Comparison of ENCODE assay signal across 8 mouse cellular contexts in genomic region chr16:44691561-44692141, GRCm38 (mm10). TPM values are rescaled to one million over a fixed set of nuclear protein-coding genes. Genes with fewer than 3 reads are reported as not detected.
DNase-seq lines count a peak whose midpoint lies in the region; ATAC-seq and TF ChIP-seq lines count a peak whose summit lies in the region.

No protein-coding gene starts in this region.

- TF ChIP-seq CTCF in spleen, adult 2 months (IDR thresholded peaks at IDR 0.05; ENCODE audit: extremely low read depth, insufficient read depth, insufficient read length, insufficient replicate concordance), result no peak
- TF ChIP-seq CTCF in heart, adult 2 months (IDR thresholded peaks at IDR 0.05), result no peak
- TF ChIP-seq CTCF in kidney, adult 2 months (conservative IDR thresholded peaks at IDR 0.05; ENCODE audit: insufficient read depth, insufficient read length, low read depth, low read length), result no peak

- H3K27me3 ChIP-seq in spleen, adult 2 months (ENCODE audit: control insufficient read depth, insufficient read depth, low read length), result no peaks in the 10 kb centered on the region
- no peaks in the 10 kb centered on the region for H3K27me3 ChIP-seq in embryonic facial prominence, embryonic 13.5 days
- no peaks in the 10 kb centered on the region for H3K27me3 ChIP-seq in heart, adult 2 months (ENCODE audit: control insufficient read depth, insufficient read depth, low read length)
- H3K27me3 ChIP-seq in kidney, adult 2 months (replicated peaks; ENCODE audit: control insufficient read depth, insufficient read depth, low read length), result no peaks in the 10 kb centered on the region
- no peaks in the 10 kb centered on the region for H3K27me3 ChIP-seq in neural tube, embryonic 14.5 days (ENCODE audit: control insufficient read depth, insufficient read depth, low read length)

- H3K4me1 ChIP-seq in spleen, adult 2 months (ENCODE audit: control insufficient read depth, insufficient read depth, insufficient read length), result no peaks in the 10 kb centered on the region; the same call in 1 of the 2 replicates
- peaks cover 41% of the 10 kb centered on the region for H3K4me1 ChIP-seq in embryonic facial prominence, embryonic 13.5 days
- peaks cover 6% of the 10 kb centered on the region for H3K4me1 ChIP-seq in heart, adult 2 months (ENCODE audit: control insufficient read depth, insufficient read depth, low read length)
- H3K4me1 ChIP-seq in kidney, adult 2 months (ENCODE audit: control insufficient read depth, insufficient read depth, low read length), result no peaks in the 10 kb centered on the region
- H3K4me1 ChIP-seq in neural tube, embryonic 14.5 days (ENCODE audit: control insufficient read depth, insufficient read depth, low read length), result peaks cover 12% of the 10 kb centered on the region; the same call in 1 of the 2 replicates

- H3K9ac ChIP-seq in embryonic facial prominence, embryonic 13.5 days, result no peak overlapping the region
- no peak overlapping the region for H3K9ac ChIP-seq in heart, adult 2 months (ENCODE audit: low read depth, low read length)
- no peak overlapping the region for H3K9ac ChIP-seq in neural tube, embryonic 14.5 days (replicated peaks; ENCODE audit: low read depth, low read length)

- intact Hi-C loops in heart, adult 2 months (cut with DNase I), result loop anchor here (10.0 kb wide), 1 partner anchor 47 kb away; no protein-coding TSS in a partner anchor
- intact Hi-C loops in left cerebral cortex, postnatal 36 days (cut with DNase I), result no loop called here

- no peak for ATAC-seq in embryonic facial prominence, embryonic 13.5 days (ENCODE audit: insufficient number of reproducible peaks, insufficient read depth, low FRiP score, low TSS enrichment, low read depth)
- ATAC-seq in neural tube, embryonic 14.5 days (ENCODE audit: low read depth), result no peak

- H3K4me2 ChIP-seq in embryonic facial prominence, embryonic 13.5 days, result no peak overlapping the region
- H3K4me2 ChIP-seq in neural tube, embryonic 14.5 days (ENCODE audit: low read depth, low read length), result peak overlapping the region; percentile 5; the same call in 1 of the 2 replicates

- H3K27ac ChIP-seq in spleen, adult 2 months (ENCODE audit: insufficient read depth, low read length), result no peak overlapping the region
- H3K27ac ChIP-seq in embryonic facial prominence, embryonic 13.5 days, result peak overlapping the region; percentile 19; the same call in 1 of the 2 replicates
- H3K27ac ChIP-seq in heart, adult 2 months, result no peak overlapping the region; the same call in 1 of the 2 replicates
- H3K27ac ChIP-seq in kidney, adult 2 months (ENCODE audit: insufficient read depth, low read depth, low read length), result no peak overlapping the region; the same call in 1 of the 2 replicates
- no peak overlapping the region for H3K27ac ChIP-seq in neural tube, embryonic 14.5 days (ENCODE audit: low read depth, low read length)

- 55% methylated on average over 17 of the region's 17 CpGs for WGBS in spleen, adult 2 months
- WGBS in embryonic facial prominence, embryonic 13.5 days, result 56% methylated on average over 17 of the region's 17 CpGs
- 23% methylated on average over 17 of the region's 17 CpGs for WGBS in heart, adult 2 months
- 55% methylated on average over 17 of the region's 17 CpGs for WGBS in kidney, adult 2 months
- 56% methylated on average over 17 of the region's 17 CpGs for WGBS in neural tube, embryonic 14.5 days

- H3K79me2 ChIP-seq in heart, adult 2 months (replicated peaks; ENCODE audit: control insufficient read depth, insufficient read depth, low read length), result no peaks in the 10 kb centered on the region

- TF ChIP-seq POLR2A in spleen, adult 2 months (IDR thresholded peaks at IDR 0.05; ENCODE audit: low read depth, low read length), result no peak
- TF ChIP-seq POLR2A in heart, adult 2 months (IDR thresholded peaks at IDR 0.05; ENCODE audit: insufficient read depth, low read depth, low read length), result no peak
- TF ChIP-seq POLR2A in kidney, adult 2 months (IDR thresholded peaks at IDR 0.05; ENCODE audit: low read depth, low read length), result no peak

- H3K36me3 ChIP-seq in spleen, adult 2 months (ENCODE audit: control insufficient read depth, insufficient read depth, low read length), result no peaks in the 10 kb centered on the region
- H3K36me3 ChIP-seq in embryonic facial prominence, embryonic 13.5 days, result no peaks in the 10 kb centered on the region
- H3K36me3 ChIP-seq in heart, adult 2 months (ENCODE audit: control insufficient read depth, insufficient read depth, low read length), result no peaks in the 10 kb centered on the region
- H3K36me3 ChIP-seq in kidney, adult 2 months (ENCODE audit: control insufficient read depth, insufficient read depth, low read length), result no peaks in the 10 kb centered on the region
- no peaks in the 10 kb centered on the region for H3K36me3 ChIP-seq in neural tube, embryonic 14.5 days (ENCODE audit: control insufficient read depth, insufficient read depth, low read length)

- 0 out of 2 replicates have a peak overlapping the region, but pooled peaks have one; percentile 9 for H3K4me3 ChIP-seq in spleen, adult 2 months (ENCODE audit: extremely low read depth, insufficient read depth, insufficient read length)
- no peak overlapping the region for H3K4me3 ChIP-seq in embryonic facial prominence, embryonic 13.5 days
- peak overlapping the region; percentile 19 for H3K4me3 ChIP-seq in heart, adult 2 months
- H3K4me3 ChIP-seq in kidney, adult 2 months (ENCODE audit: insufficient read depth, low read depth, low read length), result no peak overlapping the region
- H3K4me3 ChIP-seq in neural tube, embryonic 14.5 days (ENCODE audit: low read depth, low read length), result no peak overlapping the region

- H3K9me3 ChIP-seq in embryonic facial prominence, embryonic 13.5 days, result no peaks in the 10 kb centered on the region
- H3K9me3 ChIP-seq in neural tube, embryonic 14.5 days (ENCODE audit: control insufficient read depth, low read length), result no peaks in the 10 kb centered on the region

- DNase-seq in spleen, adult 2 months (ENCODE audit: low read depth in 1 of 2, low spot score in 2 of 2), result peak; percentile 5 to 21
- DNase-seq in spleen, postnatal 4 days (ENCODE audit: low spot score in 2 of 2), result no peak
- DNase-seq in heart, adult 2 months, result peak; percentile 45 to 56
- DNase-seq in kidney, adult 2 months, result peak; percentile 72
- peak; percentile 56 to 57 for DNase-seq in left cerebral cortex, postnatal 36 days (ENCODE audit: low spot score in 2 of 2)
- DNase-seq in yolk sac, embryonic 10.5 days (ENCODE audit: low spot score), result peak; percentile 13

- no peak for TF ChIP-seq EP300 in heart, adult 2 months (IDR thresholded peaks at IDR 0.05; ENCODE audit: insufficient read depth, low read depth, low read length)

RNA-seq across cellular contexts. Expression of gene Nepro, which starts 32.5 kb away (rescaled TPM):
- 2.2 and 4.4 TPM in 2 replicates for polyA plus RNA-seq in spleen, adult 2 months (2012; rRNA removed)
- 9.9 and 10.0 TPM in 2 replicates for polyA plus RNA-seq in embryonic facial prominence, embryonic 13.5 days (2015; fragmentation: Nextera tagmentation; extraction: Ambion mirVana)
- 1 to 10 TPM; 4.0 to 4.9 TPM for total RNA-seq in heart, adult 2 months (2021)
- 1.3 and 2.9 TPM in 2 replicates for polyA plus RNA-seq in heart, adult 2 months (2012; rRNA removed)
- 2.8 TPM in 2 replicates for polyA plus RNA-seq in kidney, adult 2 months (2012; rRNA removed)
- 1 to 10 TPM; 4.0 to 5.4 TPM for total RNA-seq in left cerebral cortex, postnatal 36 days (2021)
- 5.4 and 6.1 TPM in 2 replicates for polyA plus RNA-seq in neural tube, embryonic 14.5 days (2014; fragmentation: Nextera tagmentation; extraction: Ambion mirVana)

RNA-seq across cellular contexts. Expression of gene Gtpbp8, which starts 54.5 kb away (rescaled TPM):
- 3.4 and 3.7 TPM in 2 replicates for polyA plus RNA-seq in spleen, adult 2 months (2012; rRNA removed)
- 29.7 and 32.7 TPM in 2 replicates for polyA plus RNA-seq in embryonic facial prominence, embryonic 13.5 days (2015; fragmentation: Nextera tagmentation; extraction: Ambion mirVana)
- 1 to 10 TPM; 8.1 to 9.9 TPM for total RNA-seq in heart, adult 2 months (2021)
- polyA plus RNA-seq in heart, adult 2 months (2012; rRNA removed), result 3.2 and 4.4 TPM in 2 replicates
- polyA plus RNA-seq in kidney, adult 2 months (2012; rRNA removed), result 5.9 and 6.0 TPM in 2 replicates
- 10 to 100 TPM; 23.6 to 28.7 TPM for total RNA-seq in left cerebral cortex, postnatal 36 days (2021)
- polyA plus RNA-seq in neural tube, embryonic 14.5 days (2014; fragmentation: Nextera tagmentation; extraction: Ambion mirVana), result 42.3 and 44.9 TPM in 2 replicates

Comparison
In these comparisons a context has a peak if more than half of its experiments do, and no peak if none do; other contexts are left out.
1. DNase-seq: peak in spleen, adult 2 months (2 of 2), heart, adult 2 months (2 of 2), kidney, adult 2 months (single experiment), left cerebral cortex, postnatal 36 days (2 of 2) and yolk sac, embryonic 10.5 days (single experiment); none in spleen, postnatal 4 days (0 of 2).
2. H3K4me3 ChIP-seq: peak in spleen, adult 2 months (single experiment) and heart, adult 2 months (single experiment); none in embryonic facial prominence, embryonic 13.5 days (single experiment), kidney, adult 2 months (single experiment) and neural tube, embryonic 14.5 days (single experiment).